Mouse (Mus musculus) embryonic fibroblast, embryonic 13.5 days (primary cell): ENCODE results near the gene Mei1.

Experiments used
- CTCF ChIP-seq: IDR thresholded peaks from 2 replicates; pipeline ENCODE4 v1.5.1; 2011; ENCODE audit warnings: mild to moderate bottlenecking, control low read depth, low read length, moderate library complexity, borderline replicate concordance; ENCODE audit not compliant: insufficient read depth
- POLR2A ChIP-seq: IDR thresholded peaks from 2 replicates; pipeline ENCODE4 v1.6.1; 2011; ENCODE audit warnings: low read depth, mild to moderate bottlenecking, control low read depth, low read length, moderate library complexity

DNA sequence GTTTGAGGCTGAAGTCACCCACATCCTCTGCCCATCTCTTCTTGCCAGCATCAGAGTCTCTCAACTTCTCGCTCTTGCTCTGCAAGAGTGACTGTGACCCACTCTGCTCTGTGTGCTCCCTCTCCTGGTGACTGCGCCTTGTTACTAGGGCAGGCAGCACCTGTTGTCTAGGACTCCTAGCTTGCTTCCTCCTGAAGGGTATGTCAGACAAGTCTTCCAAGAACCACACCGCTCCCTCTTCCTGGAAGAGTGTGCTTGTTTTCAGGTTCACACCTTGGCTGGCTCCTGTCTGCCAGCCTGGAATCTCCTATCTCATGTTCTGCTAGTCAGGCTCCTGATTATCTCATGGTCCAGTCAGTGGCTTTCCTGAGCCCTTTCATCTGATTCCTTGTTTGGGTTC is 70.6 kb downstream of the Mei1 start:
- TF ChIP-seq CTCF (no peak), POLR2A (no peak)
